Mouse (Mus musculus) liver, embryonic 14.5 days (tissue): ENCODE data around the gene Apobec2.

ENCODE experiments used
- CTCF ChIP-seq: IDR thresholded peaks from 2 replicates; pipeline ENCODE4 v1.5.1; 2016; ENCODE audit warnings: antibody characterized with exemption, low read depth, control low read depth
- EP300 ChIP-seq: IDR thresholded peaks from 2 replicates; pipeline ENCODE4 v1.6.1; 2016; ENCODE audit warnings: antibody characterized with exemption, low read depth

- no peak for TF ChIP-seq CTCF
- TF ChIP-seq EP300, result no peak
Measured at GRCm38 (mm10) chr17:48403848-48404247, 28.9 kb downstream of the Apobec2 start.
